Mouse (Mus musculus) liver, postnatal 0 days (tissue): ENCODE data around the gene Pi4kb. TPM values are rescaled to one million over a fixed set of nuclear protein-coding genes. Genes with fewer than 3 reads are reported as not detected.
A peak's percentile ranks its signal among the peaks of the same experiment; 100 is the strongest.

Experiments
- ATAC-seq: fragments of 200-750 bp; cut with Nextera tagmentation; 2 replicates; pipeline ENCODE4 v1.8.0; 2017; ENCODE audit warnings: mild to moderate bottlenecking, moderate library complexity
- DNase-seq: peaks from one replicate; pipeline ENCODE4 v3.0.0-alpha.2; 2016
- H3K27ac ChIP-seq: fragments of 300-500 bp; sonication (generic); 2 replicates; pipeline ENCODE4 v1.5.1; 2014; ENCODE audit warnings: antibody characterized with exemption, moderate library complexity, mild to moderate bottlenecking, low read depth
- H3K27me3 ChIP-seq: fragments of 300-500 bp; sonication (generic); 2 replicates; pipeline ENCODE4 v1.6.1; 2014; ENCODE audit warnings: low read length, control low read depth, mixed read lengths; ENCODE audit not compliant: insufficient read depth
- H3K36me3 ChIP-seq: fragments of 300-500 bp; sonication (generic); replicated peaks from 2 replicates; pipeline ENCODE4 v1.6.1; 2014; ENCODE audit warnings: mild to moderate bottlenecking, control low read depth, low read length, moderate library complexity, mixed read lengths; ENCODE audit not compliant: insufficient read depth
- H3K4me1 ChIP-seq: fragments of 300-500 bp; sonication (generic); 2 replicates; pipeline ENCODE4 v1.6.1; 2014; ENCODE audit warnings: antibody characterized with exemption, mild to moderate bottlenecking, control low read depth; ENCODE audit not compliant: insufficient read depth
- H3K4me2 ChIP-seq: fragments of 300-500 bp; sonication (generic); 2 replicates; pipeline ENCODE4 v1.6.1; 2014; ENCODE audit warnings: low read depth, mild to moderate bottlenecking, low read length, moderate library complexity, mixed read lengths
- H3K4me3 ChIP-seq: fragments of 300-500 bp; sonication (generic); 2 replicates; pipeline ENCODE4 v1.5.1; 2014; ENCODE audit warnings: low read depth, low read length
- H3K9ac ChIP-seq: fragments of 300-500 bp; sonication (generic); replicated peaks from 2 replicates; pipeline ENCODE4 v1.6.1; 2014; ENCODE audit warnings: mild to moderate bottlenecking, moderate library complexity
- H3K9me3 ChIP-seq: fragments of 300-500 bp; sonication (generic); 2 replicates; pipeline ENCODE4 v1.6.1; 2016; ENCODE audit warnings: mild to moderate bottlenecking, control low read depth, low read length, mixed read lengths
- CTCF ChIP-seq: sonication (generic); IDR thresholded peaks from 2 replicates; pipeline ENCODE4 v1.5.1; 2016; ENCODE audit warnings: antibody characterized with exemption, low read depth
- EP300 ChIP-seq: IDR thresholded peaks from 2 replicates; pipeline ENCODE4 v1.6.1; 2016; ENCODE audit warnings: antibody characterized with exemption, low read depth, mild to moderate bottlenecking
- WGBS: fragments of 180-500 bp; shearing (Covaris S2); extraction: QIAGEN DNeasy Blood & Tissue Kit; methylation state at CpG from one replicate; pipeline ENCODE4 v1.1.7; 2014; ENCODE audit not compliant: insufficient replicate concordance; 5-methylcytosine and 5-hydroxymethylcytosine counted together
- microRNA-seq: library from miRNA; unstranded; fragments of <30 nt; microRNA quantifications from one replicate; pipeline ENCODE4, GENCODE M21; 2016
- polyA plus RNA-seq: library from polyadenylated mRNA; unstranded; fragments of >200 nt; fragmentation: Nextera tagmentation; extraction: Ambion mirVana; gene quantifications from 2 replicates; pipeline ENCODE4 v1.2.1, GENCODE M21; 2015

Gene Pi4kb
- polyA plus RNA-seq, 1 experiment from 2014 or later: 5.4 TPM

DNA sequence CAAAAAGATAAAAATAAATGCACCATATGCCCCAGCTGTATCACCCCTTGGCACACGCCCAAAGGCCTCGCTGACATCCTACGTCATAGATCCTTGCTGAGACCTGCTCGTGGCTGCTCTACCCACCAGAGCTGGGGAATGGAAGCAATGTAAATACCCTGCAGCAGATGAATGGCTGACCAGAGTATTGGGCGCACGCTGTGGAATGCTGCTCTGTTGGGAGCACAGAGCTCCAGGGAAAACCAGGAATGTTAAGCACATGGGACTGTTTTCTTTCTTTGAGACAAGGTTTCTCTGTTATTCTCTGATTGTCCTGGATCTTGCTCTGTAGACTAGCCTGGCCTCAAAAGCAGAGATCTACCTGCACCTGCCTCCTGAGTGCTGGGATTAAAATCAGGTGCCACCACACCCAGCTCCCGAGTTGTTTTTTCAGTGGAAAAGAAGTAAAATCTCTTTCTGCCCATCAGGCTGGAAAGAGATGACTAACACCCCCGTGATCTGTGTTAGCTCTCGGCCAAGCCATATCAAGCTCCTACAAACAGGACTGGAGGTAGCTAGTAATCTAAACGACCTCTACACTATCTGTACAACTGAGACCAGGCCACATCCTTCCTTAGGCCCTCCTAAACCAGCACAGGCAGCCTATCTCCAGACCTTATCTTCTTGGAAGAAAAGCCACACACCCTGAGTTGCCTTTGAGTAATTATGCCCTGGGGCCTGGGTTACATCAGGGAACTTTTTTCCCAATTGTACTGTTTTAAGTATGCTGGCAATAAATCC lies 80.1 kb downstream of the Pi4kb start:
- no peaks in the 10 kb centered on the region for H3K27me3 ChIP-seq
- peak overlapping the region; percentile 38; the same call in 1 of the 2 replicates for H3K4me2 ChIP-seq
- TF ChIP-seq EP300 (peak; percentile 68; the same call in 1 of the 2 replicates), CTCF (no peak)
- ATAC-seq (peak; percentile 55), DNase-seq (peak; percentile 58)
- no peak overlapping the region for H3K4me3 ChIP-seq
- no peaks in the 10 kb centered on the region for H3K9me3 ChIP-seq
- peak overlapping the region; percentile 24; the same call in 1 of the 2 replicates for H3K27ac ChIP-seq
- H3K36me3 ChIP-seq: peaks cover 12% of the 10 kb centered on the region
- H3K9ac ChIP-seq: no peak overlapping the region
- H3K4me1 ChIP-seq: peaks cover 8% of the 10 kb centered on the region
- WGBS: 30% methylated on average over 10 of the region's 10 CpGs

DNA sequence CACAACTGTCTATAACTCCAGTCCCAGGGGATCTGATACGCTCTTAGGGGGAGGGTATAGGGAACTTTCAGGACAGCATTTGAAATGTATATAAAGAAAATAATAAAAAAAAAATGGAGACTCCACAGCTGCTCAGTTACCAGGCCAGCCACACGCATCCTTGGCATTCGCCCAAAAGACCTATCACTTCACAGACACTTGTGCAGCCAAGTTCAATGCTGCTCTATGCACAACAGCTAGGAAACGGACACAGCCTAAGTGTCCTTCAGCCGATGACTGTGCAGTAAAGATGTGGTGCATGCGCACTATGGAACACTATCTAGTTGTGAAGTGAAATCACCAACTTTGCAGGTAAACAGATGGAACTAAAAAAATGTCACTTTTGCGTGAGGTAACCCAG lies 81.7 kb downstream of the Pi4kb start:
- H3K4me1 ChIP-seq: peaks cover 8% of the 10 kb centered on the region
- no peak overlapping the region for H3K4me3 ChIP-seq
- no peak overlapping the region for H3K9ac ChIP-seq
- H3K27ac ChIP-seq: no peak overlapping the region
- no peaks in the 10 kb centered on the region for H3K27me3 ChIP-seq
- ATAC-seq (peak; percentile 60), DNase-seq (peak; percentile 53)
- WGBS: 51% methylated on average over 7 of the region's 7 CpGs
- H3K9me3 ChIP-seq: no peaks in the 10 kb centered on the region
- TF ChIP-seq EP300 (0 out of 2 replicates have a peak, but pooled peaks have one; percentile 34), CTCF (no peak)
- peaks cover 25% of the 10 kb centered on the region for H3K36me3 ChIP-seq
- no peak overlapping the region for H3K4me2 ChIP-seq

Small RNAs within 50 kb of the gene (microRNA-seq; reads per million reads assigned to microRNA genes)
- not detected for gene Mir7013

Other genes with a start within 250 kb of the Pi4kb start
- gene Cgn, start 188.2 kb upstream of the Pi4kb start, polyA plus RNA-seq: 8.7 and 9.5 TPM in 2 replicates
- 2.9 and 3.3 TPM in 2 replicates for gene Pogz, start 137.2 kb upstream of the Pi4kb start, polyA plus RNA-seq
- 172 and 174 TPM in 2 replicates for gene Psmb4, start 87.8 kb upstream of the Pi4kb start, polyA plus RNA-seq
- 129 and 135 TPM in 2 replicates for gene Selenbp1, start 41.7 kb upstream of the Pi4kb start, polyA plus RNA-seq
- 1.1 and 1.2 TPM in 2 replicates for gene Rfx5, start 20.7 kb upstream of the Pi4kb start, polyA plus RNA-seq
- gene Zfp687, start 40.7 kb downstream of the Pi4kb start, polyA plus RNA-seq: 3.7 and 5.3 TPM in 2 replicates
- gene Psmd4, start 67.9 kb downstream of the Pi4kb start, polyA plus RNA-seq: 142 and 143 TPM in 2 replicates
- 6.4 and 7.1 TPM in 2 replicates for gene Pip5k1a, start 132.2 kb downstream of the Pi4kb start, polyA plus RNA-seq
- 27.4 and 27.9 TPM in 2 replicates for gene Vps72, start 136.3 kb downstream of the Pi4kb start, polyA plus RNA-seq
- gene Tmod4, start 149.7 kb downstream of the Pi4kb start, polyA plus RNA-seq: 0.19 and 1.5 TPM in 2 replicates
- gene Scnm1, start 159.3 kb downstream of the Pi4kb start, polyA plus RNA-seq: 19.3 and 23.7 TPM in 2 replicates
- gene Lysmd1, start 159.4 kb downstream of the Pi4kb start, polyA plus RNA-seq: 6.7 and 7.0 TPM in 2 replicates
- 13.0 and 13.1 TPM in 2 replicates for gene Tnfaip8l2, start 167.6 kb downstream of the Pi4kb start, polyA plus RNA-seq
- gene Sema6c, start 185.7 kb downstream of the Pi4kb start, polyA plus RNA-seq: 0.28 and 0.71 TPM in 2 replicates
- gene Gabpb2, start 243.2 kb downstream of the Pi4kb start, polyA plus RNA-seq: 2.5 and 3.9 TPM in 2 replicates